Mouse (Mus musculus): Measurements from ENCODE around the gene Ugt1a2.

GRCm38 (mm10) chr1:88223591-88223990 lies 23.2 kb downstream of the Ugt1a2 start:
- no peak for TF ChIP-seq POLR2A (IDR thresholded peaks at IDR 0.05; ENCODE audit: extremely low read depth, insufficient read depth, low read length)
- TF ChIP-seq CTCF (IDR thresholded peaks at IDR 0.05; ENCODE audit: low read depth, low read length): no peak

Data from liver, adult 2 months (tissue).